Mouse (Mus musculus) lung, adult 18-20 months (tissue): ENCODE data around the gene Kcnmb3.

Experiments
- DNase-seq, 2 experiments: peaks; one replicate each; pipeline ENCODE4 v3.0.0; 2022; ENCODE audit warnings: mixed read lengths in 2 of 2

The Kcnmb3 gene

DNA sequence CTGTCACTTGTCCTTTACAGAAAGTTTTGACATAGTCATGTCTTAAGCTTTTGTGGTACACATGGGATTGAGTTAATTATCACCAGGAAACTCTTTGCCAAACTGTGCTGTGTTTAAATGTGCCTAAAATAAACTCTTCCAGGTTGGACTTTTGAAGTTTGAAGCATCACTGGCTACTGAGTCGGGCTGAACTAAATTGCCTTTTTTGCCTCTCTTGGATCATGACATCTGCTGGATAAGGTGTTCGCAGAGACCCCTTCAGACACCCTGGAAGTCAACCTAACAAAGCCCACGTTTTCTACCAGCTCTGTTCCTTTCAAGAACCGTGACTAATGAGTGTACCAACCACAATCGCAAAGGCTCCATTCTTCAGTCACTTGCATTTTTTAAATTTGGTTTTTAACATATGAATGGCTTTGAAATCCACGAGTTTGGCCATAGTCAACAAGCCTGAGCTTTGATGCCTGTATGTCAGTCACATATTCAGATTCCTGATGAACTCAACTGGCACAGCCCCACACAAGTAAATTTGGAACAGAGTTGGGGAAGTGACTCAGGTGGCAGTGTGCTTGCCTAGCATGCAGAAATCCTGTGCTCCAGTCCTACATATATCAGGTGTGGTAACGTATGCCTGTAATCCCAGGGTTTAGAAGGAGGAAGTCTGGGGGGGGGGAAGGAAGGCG lies 3.2 kb upstream of the Kcnmb3 start:
- no peak for DNase-seq

GRCm38 (mm10) chr3:32494387-32495087 lies 2.5 kb upstream of the Kcnmb3 start:
- peak in 1 of 2 experiments; percentile 9 for DNase-seq

DNA sequence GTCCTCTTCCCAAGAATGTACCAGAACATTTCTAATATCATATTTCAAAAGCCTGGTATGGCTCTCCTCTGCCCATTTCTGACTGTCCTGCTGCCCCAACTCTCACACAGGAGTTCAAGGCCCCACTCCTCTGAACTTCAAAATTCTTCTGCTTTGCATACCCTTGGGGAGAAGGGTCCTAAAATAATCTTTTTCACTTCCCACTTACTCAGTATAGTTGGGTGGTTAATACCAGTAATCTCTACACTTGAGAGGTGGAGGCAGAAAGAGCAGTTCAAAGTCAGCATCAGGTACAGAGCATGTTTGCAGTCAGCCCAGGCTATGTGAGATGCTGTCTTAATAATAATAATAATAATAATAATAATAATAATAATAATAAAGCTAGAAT lies 1.1 kb downstream of the Kcnmb3 start:
- no peak for DNase-seq

DNA sequence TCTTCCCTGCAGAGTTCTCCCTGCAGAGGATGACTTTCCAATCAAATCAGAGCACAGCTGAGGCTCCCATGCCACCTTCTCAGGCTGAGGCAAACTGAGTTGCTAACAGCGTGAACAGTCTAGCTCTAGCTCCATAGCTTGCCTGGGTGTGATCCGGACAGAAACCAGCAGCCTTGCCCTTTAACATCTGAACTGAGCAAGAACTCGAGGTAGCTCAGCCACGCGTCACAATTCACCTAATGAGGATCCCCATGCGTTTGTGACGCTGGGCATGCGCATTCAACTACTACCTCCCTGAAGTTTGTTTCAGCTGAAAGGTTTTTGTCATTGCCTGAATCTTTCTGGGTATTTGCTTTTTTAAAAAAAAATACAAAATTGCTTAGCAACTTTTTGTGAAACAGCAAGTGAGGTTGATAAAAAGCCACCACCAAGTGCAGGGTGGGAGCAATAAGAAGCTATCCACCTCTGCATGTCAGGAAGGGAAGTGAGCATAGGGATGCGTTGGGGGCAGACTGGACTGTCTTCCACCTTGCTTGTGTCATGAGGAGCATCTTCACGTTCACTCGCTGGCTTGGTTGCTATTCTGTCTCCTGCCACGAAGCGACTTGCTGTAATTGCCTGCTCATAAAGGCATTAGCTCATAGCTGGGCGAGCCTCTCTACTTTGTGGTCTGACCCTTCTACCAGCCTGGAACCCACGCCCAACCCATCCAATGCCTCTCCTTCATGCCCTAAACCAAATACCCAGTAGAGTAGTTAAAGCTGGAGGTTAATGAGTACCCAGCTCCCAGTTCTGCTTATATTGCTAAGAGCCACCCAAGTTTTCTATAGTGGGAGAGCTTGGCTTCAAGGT lies 1.7 kb downstream of the Kcnmb3 start:
- DNase-seq: no peak

DNA sequence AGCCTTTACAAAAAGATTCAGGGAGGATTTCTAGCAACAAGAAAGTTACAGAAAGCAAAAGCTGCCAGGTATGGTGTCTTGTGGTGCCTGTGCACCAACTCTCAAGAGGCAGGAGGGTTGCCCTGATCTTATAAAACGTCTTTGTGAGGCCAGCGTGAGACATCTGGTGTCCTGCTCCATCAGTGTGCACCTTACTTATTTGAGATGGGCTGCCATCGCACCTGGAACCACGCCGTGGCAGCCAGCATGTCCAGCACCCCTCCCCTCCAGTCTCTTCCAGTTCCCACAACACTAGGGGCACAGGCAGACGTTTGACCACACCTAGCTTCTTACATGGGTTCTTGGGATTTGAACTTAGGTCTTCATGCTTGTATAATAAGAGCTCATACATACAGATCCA lies 3.9 kb downstream of the Kcnmb3 start:
- no peak for DNase-seq

DNA sequence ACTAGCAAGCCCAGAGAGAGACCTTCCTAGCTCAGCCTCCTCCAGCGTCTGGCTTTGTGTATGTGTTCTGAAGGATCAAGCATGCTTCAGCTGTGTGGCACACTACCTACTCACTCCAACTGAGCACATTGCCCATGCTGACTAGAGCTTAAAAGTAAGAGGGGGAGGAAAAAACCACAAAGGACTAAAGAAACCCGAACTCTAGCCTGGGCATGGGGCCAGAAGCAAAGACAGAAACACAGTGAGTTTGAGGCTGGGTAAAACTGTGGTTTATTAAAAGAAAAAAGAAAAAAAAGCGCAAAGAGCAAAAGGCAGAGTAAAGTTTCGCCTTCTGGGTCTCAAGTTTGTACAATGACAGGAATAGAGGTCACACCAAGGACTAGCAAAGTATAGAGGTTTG lies 5.5 kb downstream of the Kcnmb3 start:
- DNase-seq: no peak

DNA sequence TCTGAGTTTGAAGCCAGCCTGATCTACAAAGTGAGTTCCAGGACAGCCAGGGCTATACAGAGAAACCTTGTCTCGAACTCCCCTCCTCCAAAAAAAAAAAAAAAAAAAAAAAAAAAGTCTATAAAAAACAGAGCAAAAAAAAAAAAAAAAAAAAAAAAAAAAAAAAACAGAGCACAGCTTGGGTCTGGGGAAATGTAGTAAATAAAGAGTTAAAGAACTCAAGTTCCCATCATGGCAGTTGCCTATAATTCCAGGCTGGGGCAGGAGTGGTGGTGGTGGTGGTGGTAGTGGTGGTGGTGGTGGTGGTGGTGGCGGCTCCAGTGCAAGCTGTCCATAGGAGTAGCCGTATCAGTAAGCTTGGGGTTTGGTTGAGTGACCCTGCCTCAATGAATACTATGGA lies 9.0 kb downstream of the Kcnmb3 start:
- DNase-seq: no peak

DNA sequence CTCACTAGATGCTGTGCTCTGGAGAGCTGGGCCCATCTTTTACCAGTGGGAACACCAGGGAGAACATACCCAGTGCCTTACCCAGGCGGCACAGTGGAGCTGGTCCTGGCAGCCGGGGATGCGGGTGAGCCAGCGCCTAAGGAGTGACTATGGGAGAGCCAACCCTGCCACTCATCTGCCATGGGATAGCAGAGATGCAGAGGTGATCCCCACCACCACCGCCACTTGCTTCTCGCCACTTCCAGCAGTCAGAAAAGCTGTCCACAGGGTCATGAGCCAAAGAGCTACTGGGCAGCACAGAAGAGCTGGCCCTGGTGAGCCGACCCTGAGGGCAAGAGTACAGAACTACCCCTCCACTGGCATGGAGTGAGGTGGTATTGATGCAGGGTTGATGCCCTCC lies 12.1 kb downstream of the Kcnmb3 start:
- no peak for DNase-seq

DNA sequence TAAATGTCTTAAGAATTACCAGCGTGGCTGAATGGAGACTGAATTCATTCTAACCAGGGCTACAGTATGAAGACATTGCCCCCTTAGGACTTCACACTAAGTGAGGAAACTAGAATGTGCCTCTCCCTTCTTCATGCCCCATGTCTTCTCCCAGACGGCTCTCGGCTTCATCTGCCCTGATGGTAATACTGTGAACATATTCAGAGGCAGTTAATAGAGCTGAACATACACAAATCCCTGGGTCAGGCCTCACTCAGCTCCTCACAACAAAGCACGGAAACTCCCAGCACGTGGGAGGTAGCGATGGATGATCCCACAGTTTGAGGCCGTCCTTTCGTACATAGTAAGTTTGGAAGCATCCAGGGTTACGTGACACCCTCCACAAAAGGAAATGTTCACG lies 18.8 kb downstream of the Kcnmb3 start:
- no peak for DNase-seq

GRCm38 (mm10) chr3:32472191-32472900 lies 19.7 kb downstream of the Kcnmb3 start:
- DNase-seq: no peak

- peak in 1 of 2 experiments; percentile 7 for DNase-seq
These were observed 20.9 kb downstream of the Kcnmb3 start for GRCm38 (mm10) chr3:32471098-32471497.

- DNase-seq: no peak
These were observed 21.6 kb downstream of the Kcnmb3 start for GRCm38 (mm10) chr3:32470449-32470848.

GRCm38 (mm10) chr3:32468411-32468810 lies 23.6 kb downstream of the Kcnmb3 start:
- no peak for DNase-seq

GRCm38 (mm10) chr3:32467321-32467720 lies 24.7 kb downstream of the Kcnmb3 start:
- DNase-seq: no peak

- peak; percentile 14 to 21 for DNase-seq
These were observed 32.3 kb downstream of the Kcnmb3 start for GRCm38 (mm10) chr3:32459777-32460176.

DNA sequence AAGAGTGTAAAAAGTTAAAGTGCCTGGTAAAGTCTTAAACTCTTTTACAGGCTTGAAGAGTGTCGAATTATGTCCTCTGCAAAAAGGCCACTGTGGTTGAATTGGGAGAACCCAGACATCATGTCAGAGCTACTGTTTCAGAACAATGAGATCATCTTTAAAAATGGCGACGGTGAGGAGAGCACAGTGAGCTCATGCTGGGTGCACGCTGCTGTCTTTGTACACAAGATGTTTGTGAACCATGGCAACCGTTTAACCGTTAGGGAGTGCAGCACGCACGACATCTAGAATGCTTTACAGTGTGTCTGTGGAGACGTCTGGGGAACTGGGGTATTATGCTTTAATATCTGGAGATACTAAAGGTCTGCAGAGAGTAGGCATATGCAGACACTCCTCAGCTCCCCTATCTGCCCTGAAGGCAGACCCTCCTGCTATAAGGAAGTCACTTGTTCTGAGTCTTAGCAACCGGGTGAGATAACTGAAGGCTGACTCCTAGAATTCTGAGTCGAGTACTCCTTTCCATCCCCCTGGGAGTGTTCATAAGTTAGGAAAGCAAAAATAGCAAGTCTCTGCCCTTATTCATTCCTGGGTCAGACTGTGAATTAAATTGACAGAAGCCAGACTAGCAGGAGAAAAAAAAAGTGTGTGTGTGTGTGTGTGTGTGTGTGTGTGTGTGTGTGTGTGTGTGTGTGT lies 37.6 kb downstream of the Kcnmb3 start:
- no peak for DNase-seq

DNA sequence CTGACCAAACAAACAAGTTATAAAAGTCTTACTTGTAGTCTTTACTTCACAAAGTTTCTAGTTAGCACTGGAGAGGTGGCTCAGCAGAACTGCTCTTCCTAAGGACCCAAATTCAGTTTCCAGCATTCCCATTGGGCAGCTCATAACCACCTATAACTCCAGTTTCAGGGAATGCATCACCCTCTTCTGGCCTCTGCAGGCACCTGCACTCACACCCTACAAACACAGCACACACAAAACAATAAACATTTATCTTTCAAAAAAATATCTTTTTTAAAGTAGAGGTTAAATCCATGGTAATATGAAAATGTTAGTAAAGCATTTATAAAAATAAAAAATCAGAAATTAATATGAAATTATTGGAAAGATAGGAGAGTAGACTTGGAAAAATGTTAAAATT lies 50.3 kb downstream of the Kcnmb3 start:
- no peak for DNase-seq

- DNase-seq: no peak
These were observed 53.3 kb downstream of the Kcnmb3 start for GRCm38 (mm10) chr3:32438716-32439115.

- DNase-seq: no peak
These were observed 54.2 kb downstream of the Kcnmb3 start for GRCm38 (mm10) chr3:32437820-32438219.

DNA sequence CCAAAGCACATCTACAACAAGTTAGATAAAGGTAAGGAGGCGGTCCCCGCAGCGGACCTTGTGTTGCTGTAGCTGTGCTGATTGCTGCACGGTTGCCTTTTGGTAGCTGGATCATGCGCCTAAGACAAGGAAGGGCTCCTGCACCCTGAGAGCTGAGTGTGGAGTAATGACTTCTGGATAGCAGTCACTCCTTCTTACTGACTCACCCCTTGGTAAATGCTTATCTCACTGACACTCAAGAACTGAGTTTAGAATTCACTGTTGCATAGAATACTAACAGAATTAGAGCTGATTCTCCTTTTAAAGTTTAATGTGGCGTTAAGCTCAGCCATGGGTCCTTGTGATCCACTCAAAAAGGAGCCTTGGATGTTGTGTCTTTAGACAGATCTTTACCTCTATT lies 54.7 kb downstream of the Kcnmb3 start:
- DNase-seq: no peak

DNA sequence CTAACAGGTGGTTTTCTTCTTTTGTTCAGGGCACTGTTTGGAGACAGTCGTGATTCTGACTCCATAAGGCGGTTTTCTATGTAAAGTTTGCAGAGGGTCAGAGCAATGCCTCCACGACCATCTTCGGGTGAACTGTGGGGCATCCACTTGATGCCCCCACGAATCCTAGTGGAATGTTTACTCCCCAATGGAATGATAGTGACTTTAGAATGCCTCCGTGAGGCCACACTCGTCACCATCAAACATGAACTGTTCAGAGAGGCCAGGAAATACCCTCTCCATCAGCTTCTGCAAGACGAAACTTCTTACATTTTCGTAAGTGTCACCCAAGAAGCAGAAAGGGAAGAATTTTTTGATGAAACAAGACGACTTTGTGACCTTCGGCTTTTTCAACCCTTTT lies 55.9 kb downstream of the Kcnmb3 start:
- no peak for DNase-seq

- DNase-seq: no peak
These were observed 58.0 kb downstream of the Kcnmb3 start for GRCm38 (mm10) chr3:32434016-32434415.
